Mouse (Mus musculus) cortical plate, adult 2 months (tissue): Measurements from ENCODE around the gene Npb.

Experiments used
- CTCF ChIP-seq: fragments of 200-500 bp; IDR thresholded peaks from 2 replicates; pipeline ENCODE4 v1.5.1; 2011; ENCODE audit warnings: mild to moderate bottlenecking, control low read depth, low read length; ENCODE audit not compliant: insufficient read depth; ENCODE audit errors: extremely low read depth
- POLR2A ChIP-seq: fragments of 200-500 bp; IDR thresholded peaks from 2 replicates; pipeline ENCODE4 v1.6.1; 2011; ENCODE audit warnings: mild to moderate bottlenecking, low read length, control low read depth; ENCODE audit not compliant: insufficient read depth; ENCODE audit errors: extremely low read depth

DNA sequence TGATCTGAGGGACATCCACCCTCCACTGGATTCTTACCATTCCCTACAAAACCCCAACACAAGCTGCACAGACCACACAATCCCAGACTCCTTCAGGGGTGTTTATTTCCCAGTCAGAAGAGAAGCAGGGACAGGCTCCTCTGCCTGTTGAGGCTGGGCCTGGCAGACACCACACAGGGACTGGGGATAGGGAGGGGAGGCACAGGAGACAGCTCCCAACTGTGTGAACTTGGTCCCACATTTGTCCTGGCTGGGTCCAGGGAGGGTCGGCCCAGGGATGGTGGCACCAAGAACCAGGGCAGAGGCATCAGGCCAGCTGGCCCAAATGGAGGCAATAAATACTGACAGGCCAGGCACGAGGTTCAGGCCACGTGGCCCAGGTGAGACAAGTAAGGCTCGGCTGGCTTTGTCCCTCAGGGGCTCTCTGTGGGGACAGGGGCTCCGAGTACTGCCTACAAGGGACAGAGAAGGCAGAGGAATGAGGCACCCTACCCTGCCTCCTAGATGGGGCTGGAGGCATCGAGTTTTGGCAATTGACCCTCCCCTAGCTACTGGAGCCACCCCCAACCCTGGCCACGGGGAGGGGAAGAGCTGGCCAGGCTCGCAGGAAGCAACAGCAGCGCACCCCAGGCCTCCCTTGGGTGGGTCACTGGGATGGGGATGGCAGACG is 30.1 kb upstream of the Npb start:
- TF ChIP-seq CTCF (no peak), POLR2A (no peak)
